ENCODE assay signal across 8 mouse cellular contexts in the genomic region with DNA sequence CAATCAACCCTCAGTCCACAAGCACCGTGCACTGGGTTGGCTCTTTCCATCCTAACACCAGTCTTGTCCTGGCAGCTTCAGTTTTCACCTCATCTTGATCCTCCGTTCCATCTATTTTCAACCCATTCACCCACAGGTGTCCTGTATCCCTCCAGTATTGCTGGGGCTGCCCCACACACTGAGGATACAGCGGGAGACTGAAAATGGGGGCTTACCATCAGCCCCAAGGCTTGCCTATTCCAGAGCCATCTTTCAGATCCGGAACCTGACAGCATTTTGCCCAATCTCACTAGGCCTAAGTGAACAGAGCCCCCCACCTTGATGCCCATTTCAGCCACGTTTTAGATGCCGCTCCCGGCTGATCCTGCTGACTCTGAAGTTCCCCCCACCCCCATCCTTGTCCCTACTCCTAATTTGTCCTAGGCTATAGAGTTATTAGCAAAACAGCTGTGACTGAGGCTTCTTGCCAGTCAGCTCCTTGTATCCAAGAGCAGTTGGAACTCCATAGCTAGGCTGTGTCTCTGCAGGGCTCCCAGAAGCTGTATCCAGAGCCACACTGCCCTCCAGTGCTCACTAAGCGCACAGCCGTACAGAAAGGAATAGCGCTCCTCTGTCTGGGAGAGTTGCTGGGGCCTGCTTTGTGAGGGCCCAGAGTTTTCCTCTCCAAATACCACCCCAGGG. TPM values are rescaled to one million over a fixed set of nuclear protein-coding genes. Genes with fewer than 3 reads are reported as not detected.
DNase-seq lines count a peak whose midpoint lies in the region; ATAC-seq and TF ChIP-seq lines count a peak whose summit lies in the region.

No protein-coding gene starts in this region.

- TF ChIP-seq POLR2A in bone marrow macrophage, adult 2 months (IDR thresholded peaks at IDR 0.05; ENCODE audit: borderline replicate concordance, low read depth, low read length) = no peak
- no peak for TF ChIP-seq POLR2A in limb, embryonic 14.5 days (IDR thresholded peaks at IDR 0.05; ENCODE audit: borderline replicate concordance, extremely low read depth, insufficient read depth, insufficient read length)

- no peaks in the 10 kb centered on the region for H3K4me1 ChIP-seq in bone marrow macrophage, adult 2 months (ENCODE audit: control insufficient read depth, insufficient read depth, low read length)
- H3K4me1 ChIP-seq in heart, embryonic 12.5 days (replicated peaks) = peaks cover 9% of the 10 kb centered on the region
- peaks cover 28% of the 10 kb centered on the region for H3K4me1 ChIP-seq in kidney, embryonic 16.5 days (ENCODE audit: insufficient read depth, low read length)
- H3K4me1 ChIP-seq in limb, embryonic 14.5 days (ENCODE audit: control insufficient read depth, insufficient read depth, low read length) = peaks cover 15% of the 10 kb centered on the region

- H3K36me3 ChIP-seq in heart, embryonic 12.5 days = no peaks in the 10 kb centered on the region
- peaks cover 7% of the 10 kb centered on the region for H3K36me3 ChIP-seq in kidney, embryonic 16.5 days (ENCODE audit: insufficient read depth, low read length)
- H3K36me3 ChIP-seq in limb, embryonic 14.5 days (ENCODE audit: control insufficient read depth, insufficient read depth, low read length) = no peaks in the 10 kb centered on the region

- peak; percentile 69 for TF ChIP-seq CTCF in bone marrow macrophage, adult 2 months (IDR thresholded peaks at IDR 0.05; ENCODE audit: low read depth, low read length)

- DNase-seq in 3T3-L1 (ENCODE audit: low read depth, low spot score) = peak; percentile 90
- peak; percentile 49 for DNase-seq in fibroblast of lung, adult 2 months (ENCODE audit: low read depth)
- DNase-seq in limb, embryonic 14.5 days (ENCODE audit: low spot score) = peak; percentile 88
- DNase-seq in neural tube, embryonic 10.5 days (ENCODE audit: extremely low spot score, low spot score) = peak; percentile 63
- DNase-seq in yolk sac, embryonic 10.5 days (ENCODE audit: low spot score) = peak; percentile 65

- WGBS in heart, embryonic 12.5 days = 57% methylated on average over 10 of the region's 10 CpGs
- 53% methylated on average over 10 of the region's 10 CpGs for WGBS in kidney, embryonic 16.5 days
- 49% methylated on average over 10 of the region's 10 CpGs for WGBS in limb, embryonic 14.5 days

- H3K27ac ChIP-seq in bone marrow macrophage, adult 2 months (ENCODE audit: insufficient read depth, low read depth, low read length) = no peak overlapping the region
- no peak overlapping the region for H3K27ac ChIP-seq in heart, embryonic 12.5 days (ENCODE audit: poor library complexity, severe bottlenecking)
- H3K27ac ChIP-seq in kidney, embryonic 16.5 days (ENCODE audit: low read length) = peak overlapping the region; percentile 70
- H3K27ac ChIP-seq in limb, embryonic 14.5 days (replicated peaks; ENCODE audit: low read depth, low read length) = no peak overlapping the region

- no peaks in the 10 kb centered on the region for H3K9me3 ChIP-seq in heart, embryonic 12.5 days (replicated peaks)
- no peaks in the 10 kb centered on the region for H3K9me3 ChIP-seq in kidney, embryonic 16.5 days (ENCODE audit: low read length)
- no peaks in the 10 kb centered on the region for H3K9me3 ChIP-seq in limb, embryonic 14.5 days (ENCODE audit: control insufficient read depth, low read length)

- no peak overlapping the region for H3K4me3 ChIP-seq in bone marrow macrophage, adult 2 months (ENCODE audit: insufficient read depth, low read length)
- H3K4me3 ChIP-seq in heart, embryonic 12.5 days = no peak overlapping the region
- no peak overlapping the region for H3K4me3 ChIP-seq in kidney, embryonic 16.5 days (ENCODE audit: low read length)
- no peak overlapping the region for H3K4me3 ChIP-seq in limb, embryonic 14.5 days (replicated peaks; ENCODE audit: low read length)

- no peak overlapping the region for H3K9ac ChIP-seq in heart, embryonic 12.5 days
- no peak overlapping the region for H3K9ac ChIP-seq in kidney, embryonic 16.5 days (replicated peaks; ENCODE audit: low read length)
- no peak overlapping the region for H3K9ac ChIP-seq in limb, embryonic 14.5 days (ENCODE audit: low read depth, low read length, severe bottlenecking)

- peaks cover 19% of the 10 kb centered on the region; the same call in 1 of the 2 replicates for H3K27me3 ChIP-seq in heart, embryonic 12.5 days (replicated peaks)
- H3K27me3 ChIP-seq in kidney, embryonic 16.5 days (ENCODE audit: insufficient read depth, low read length) = no peaks in the 10 kb centered on the region
- H3K27me3 ChIP-seq in limb, embryonic 14.5 days (ENCODE audit: control insufficient read depth, insufficient read depth, low read length) = no peaks in the 10 kb centered on the region

- no peak overlapping the region for H3K4me2 ChIP-seq in heart, embryonic 12.5 days
- H3K4me2 ChIP-seq in kidney, embryonic 16.5 days (replicated peaks; ENCODE audit: low read depth, low read length) = no peak overlapping the region
- H3K4me2 ChIP-seq in limb, embryonic 14.5 days (replicated peaks; ENCODE audit: low read depth, low read length, severe bottlenecking) = no peak overlapping the region

- ATAC-seq in heart, embryonic 12.5 days (ENCODE audit: insufficient number of reproducible peaks, low FRiP score) = peak; percentile 77; the same call in 1 of the 2 replicates
- ATAC-seq in kidney, embryonic 16.5 days (ENCODE audit: low FRiP score, low TSS enrichment) = peak; percentile 83
- peak; percentile 92 for ATAC-seq in limb, embryonic 14.5 days (ENCODE audit: low FRiP score, low read depth)

RNA-seq across cellular contexts. Expression of gene Hacd2, which starts 55.0 kb away (rescaled TPM):
- 25.6 and 32.6 TPM in 2 replicates for polyA plus RNA-seq in bone marrow macrophage, adult 2 months (2012; ENCODE audit: insufficient read depth, insufficient read length, missing spikeins)
- polyA plus RNA-seq in heart, embryonic 12.5 days (2016; fragmentation: Nextera tagmentation; extraction: Ambion mirVana) = 54.6 and 60.0 TPM in 2 replicates
- polyA plus RNA-seq in kidney, embryonic 16.5 days (2015; fragmentation: Nextera tagmentation; extraction: Ambion mirVana) = 99.9 and 111 TPM in 2 replicates
- 33.3 and 52.8 TPM in 2 replicates for polyA plus RNA-seq in limb, embryonic 14.5 days (2012; rRNA removed)
- polyA plus RNA-seq in limb, embryonic 14.5 days (2014; fragmentation: Nextera tagmentation; extraction: Ambion mirVana) = 62.2 TPM in 2 replicates
